7 mouse cellular contexts compared by ENCODE assay signal in the genomic region with DNA sequence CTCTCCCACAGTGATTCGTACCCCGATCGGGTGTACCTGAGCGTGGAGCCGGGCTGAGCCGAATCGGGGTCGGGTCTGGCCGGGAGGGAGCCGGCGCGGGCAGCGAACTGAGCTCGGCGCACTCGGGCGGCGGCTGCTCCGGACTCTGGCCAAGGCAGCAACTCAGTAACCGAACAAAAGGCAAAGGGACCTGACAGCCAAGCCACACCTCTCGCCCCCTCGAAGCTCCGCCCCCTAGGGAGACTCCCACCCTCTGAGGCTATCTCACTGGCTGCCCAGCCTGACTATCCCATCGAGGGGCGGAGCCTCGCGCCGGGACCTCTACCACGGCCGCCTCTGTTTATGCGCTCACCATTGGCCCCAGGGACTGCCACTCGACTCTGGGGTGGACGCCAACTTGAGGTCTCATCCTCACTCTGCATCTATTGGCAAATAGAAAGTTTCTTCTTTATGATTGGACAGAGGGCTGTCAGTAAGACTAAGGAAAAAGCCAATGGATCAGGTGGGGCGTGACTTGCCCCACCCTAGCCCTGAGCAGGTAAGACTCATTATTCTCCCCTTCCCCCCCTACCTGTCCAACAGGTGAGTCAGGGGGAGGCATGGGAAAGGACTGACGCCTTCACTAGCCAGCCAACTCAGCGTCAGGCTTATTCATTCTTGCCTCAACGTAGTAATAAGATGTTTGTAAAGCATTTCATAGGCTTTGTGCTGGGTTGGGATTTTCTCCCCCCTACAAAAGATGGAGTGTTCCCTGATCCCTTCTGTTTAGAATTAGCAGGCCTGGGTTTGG. TPM values are rescaled to one million over a fixed set of nuclear protein-coding genes. Genes with fewer than 3 reads are reported as not detected.
A peak's percentile ranks its signal among the peaks of the same experiment; 100 is the strongest.
DNase-seq lines count a peak whose midpoint lies in the region; ATAC-seq lines count a peak whose summit lies in the region.

A gene (minus strand): TSS at position 164 of the 790 bp plus-strand sequence.

- peaks cover 70% of the 10 kb centered on the region for H3K4me1 ChIP-seq in intestine, embryonic 15.5 days (replicated peaks)
- peaks cover 35% of the 10 kb centered on the region for H3K4me1 ChIP-seq in midbrain, embryonic 10.5 days

- H3K27me3 ChIP-seq in intestine, embryonic 15.5 days (replicated peaks), result no peaks in the 10 kb centered on the region
- peaks cover 47% of the 10 kb centered on the region for H3K27me3 ChIP-seq in midbrain, embryonic 10.5 days (ENCODE audit: low read depth, poor library complexity, severe bottlenecking)

- H3K4me3 ChIP-seq in intestine, embryonic 15.5 days (replicated peaks), result peak within 1 kb of the TSS; percentile 78
- H3K4me3 ChIP-seq in midbrain, embryonic 10.5 days, result peak within 1 kb of the TSS; percentile 61

- H3K36me3 ChIP-seq in intestine, embryonic 15.5 days, result no peaks in the 10 kb centered on the region
- H3K36me3 ChIP-seq in midbrain, embryonic 10.5 days, result no peaks in the 10 kb centered on the region

- peak; percentile 95 for ATAC-seq in intestine, embryonic 15.5 days

- peak within 1 kb of the TSS; percentile 97 for H3K27ac ChIP-seq in intestine, embryonic 15.5 days
- peak within 1 kb of the TSS; percentile 81 for H3K27ac ChIP-seq in midbrain, embryonic 10.5 days (replicated peaks)

- peak; percentile 100 for DNase-seq in adrenal gland, adult 2 months
- peak; percentile 98 for DNase-seq in embryo, embryonic 11.5 days (ENCODE audit: low read depth, low spot score)
- DNase-seq in gastrocnemius, postnatal 36 days, result peak; percentile 99 to 100
- DNase-seq in left cerebral cortex, postnatal 25 days (ENCODE audit: low spot score in 2 of 2), result peak; percentile 100
- peak; percentile 98 for DNase-seq in midbrain, embryonic 10.5 days (ENCODE audit: low spot score)
- DNase-seq in right cerebral cortex, postnatal 4 days, result peak; percentile 99

- H3K4me2 ChIP-seq in intestine, embryonic 15.5 days (replicated peaks), result peak within 1 kb of the TSS; percentile 80

- intact Hi-C loops in gastrocnemius, postnatal 36 days (cut with DNase I), result no loop called here
- intact Hi-C loops in left cerebral cortex, postnatal 25 days (cut with DNase I), result no loop called here

- 1% methylated on average over 37 of the region's 37 CpGs for WGBS in intestine, embryonic 15.5 days
- under 1% methylated on average over 37 of the region's 37 CpGs for whole genome bisulfite sequencing in midbrain, embryonic 10.5 days

- no peaks in the 10 kb centered on the region for H3K9me3 ChIP-seq in intestine, embryonic 15.5 days
- no peaks in the 10 kb centered on the region for H3K9me3 ChIP-seq in midbrain, embryonic 10.5 days (replicated peaks)

- peak within 1 kb of the TSS; percentile 76 for H3K9ac ChIP-seq in intestine, embryonic 15.5 days

RNA-seq across cellular contexts. Expression of the gene that starts here (rescaled TPM):
- total RNA-seq in adrenal gland, adult 2 months (2021), result 10 to 100 TPM; 67.0 to 94.3 TPM
- 275 and 284 TPM in 2 replicates for polyA plus RNA-seq in adrenal gland, adult 2 months (2012; rRNA removed)
- total RNA-seq in gastrocnemius, postnatal 36 days (2021), result 10 to 100 TPM; 73.8 to 80.2 TPM
- polyA plus RNA-seq in intestine, embryonic 15.5 days (2015; fragmentation: Nextera tagmentation; extraction: Ambion mirVana), result 133 and 139 TPM in 2 replicates
- total RNA-seq in left cerebral cortex, postnatal 25 days (2021), result 10 to 100 TPM; 44.2 to 45.4 TPM
- polyA plus RNA-seq in midbrain, embryonic 10.5 days (2016; fragmentation: Nextera tagmentation; extraction: Ambion mirVana), result 32.4 and 41.8 TPM in 2 replicates

Comparison
In these comparisons a context has a peak if more than half of its experiments do, and no peak if none do; other contexts are left out.
1. Peak in every context shown above with its lines: DNase-seq, ATAC-seq, H3K4me3 ChIP-seq and H3K27ac ChIP-seq.